ENCODE assay signal across 15 mouse cellular contexts in genomic region chr10:19082136-19082535, GRCm38 (mm10).
"Had no signal": no experiment of that assay in that cellular context is flagged by ENCODE, and none has a peak within 500 bp of the region (broad histone marks: within the 10 kb centered on the region; RNA-seq: fewer than 3 reads in every experiment).

No protein-coding gene starts in this region.

- H3K27ac ChIP-seq: midbrain, embryonic 10.5 days; midbrain, embryonic 12.5 days; midbrain, embryonic 15.5 days; neural tube, embryonic 13.5 days; neural tube, embryonic 15.5 days; stomach, embryonic 15.5 days; stomach, postnatal 0 days had no signal

- H3K27me3 ChIP-seq: midbrain, embryonic 12.5 days; midbrain, embryonic 15.5 days; neural tube, embryonic 13.5 days; neural tube, embryonic 15.5 days; stomach, embryonic 15.5 days had no signal

- H3K4me3 ChIP-seq: midbrain, embryonic 10.5 days; midbrain, embryonic 12.5 days; midbrain, embryonic 15.5 days; neural tube, embryonic 13.5 days; neural tube, embryonic 15.5 days; stomach, embryonic 15.5 days had no signal

- H3K4me1 ChIP-seq: midbrain, embryonic 10.5 days; midbrain, embryonic 12.5 days; midbrain, embryonic 15.5 days; neural tube, embryonic 13.5 days; neural tube, embryonic 15.5 days; stomach, embryonic 15.5 days had no signal

- H3K9me3 ChIP-seq: midbrain, embryonic 10.5 days; midbrain, embryonic 12.5 days; midbrain, embryonic 15.5 days; neural tube, embryonic 13.5 days; neural tube, embryonic 15.5 days; stomach, embryonic 15.5 days had no signal

- H3K36me3 ChIP-seq: midbrain, embryonic 10.5 days; midbrain, embryonic 12.5 days; midbrain, embryonic 15.5 days; neural tube, embryonic 13.5 days; neural tube, embryonic 15.5 days; stomach, embryonic 15.5 days had no signal

- H3K9ac ChIP-seq: lung, embryonic 14.5 days; midbrain, embryonic 12.5 days; midbrain, embryonic 15.5 days; neural tube, embryonic 13.5 days; neural tube, embryonic 15.5 days; stomach, embryonic 15.5 days had no signal

- DNase-seq: lung, adult 18-20 months; lung, embryonic 14.5 days; lung, postnatal 10 days; lung, postnatal 4 days; right cerebral cortex, postnatal 14 days; thymus, adult 2 months; thymus, postnatal 25 days; thymus, postnatal 4 days had no signal

- ATAC-seq: midbrain, embryonic 15.5 days had no signal

- H3K4me2 ChIP-seq: lung, embryonic 14.5 days; midbrain, embryonic 12.5 days; midbrain, embryonic 15.5 days; neural tube, embryonic 13.5 days; neural tube, embryonic 15.5 days; stomach, embryonic 15.5 days had no signal
